Mouse (Mus musculus) intestine, postnatal 0 days (tissue): ENCODE measurements around the gene Nop56. TPM values are rescaled to one million over a fixed set of nuclear protein-coding genes. Genes with fewer than 3 reads are reported as not detected.
A peak's percentile ranks its signal among the peaks of the same experiment; 100 is the strongest.

ENCODE experiments used
- ATAC-seq: fragments of 200-750 bp; cut with Nextera tagmentation; 2 replicates; pipeline ENCODE4 v1.8.0; 2017; ENCODE audit warnings: mild to moderate bottlenecking, moderate TSS enrichment, moderate library complexity
- H3K27ac ChIP-seq: fragments of 300-500 bp; sonication (generic); 2 replicates; pipeline ENCODE4 v1.5.1; 2014; ENCODE audit warnings: mild to moderate bottlenecking, low read depth, low read length, moderate library complexity
- H3K27me3 ChIP-seq: fragments of 300-500 bp; sonication (generic); replicated peaks from 2 replicates; pipeline ENCODE4 v1.6.1; 2014; ENCODE audit warnings: low read length, mixed read lengths; ENCODE audit not compliant: control insufficient read depth, insufficient read depth
- H3K36me3 ChIP-seq: fragments of 300-500 bp; sonication (generic); 2 replicates; pipeline ENCODE4 v1.6.1; 2014; ENCODE audit warnings: mild to moderate bottlenecking, moderate library complexity; ENCODE audit not compliant: control insufficient read depth, insufficient read depth
- H3K4me1 ChIP-seq: fragments of 300-500 bp; sonication (generic); replicated peaks from 2 replicates; pipeline ENCODE4 v1.6.1; 2014; ENCODE audit warnings: antibody characterized with exemption, low read length, mixed read lengths; ENCODE audit not compliant: control insufficient read depth, insufficient read depth
- H3K4me2 ChIP-seq: fragments of 300-500 bp; sonication (generic); replicated peaks from 2 replicates; pipeline ENCODE4 v1.6.1; 2014; ENCODE audit warnings: low read depth, mild to moderate bottlenecking, moderate library complexity
- H3K4me3 ChIP-seq: fragments of 300-500 bp; sonication (generic); 2 replicates; pipeline ENCODE4 v1.5.1; 2014; ENCODE audit warnings: low read depth, low read length
- H3K9ac ChIP-seq: fragments of 300-500 bp; sonication (generic); 2 replicates; pipeline ENCODE4 v1.6.1; 2014; ENCODE audit warnings: mild to moderate bottlenecking, low read depth, low read length
- H3K9me3 ChIP-seq: fragments of 300-500 bp; sonication (generic); 2 replicates; pipeline ENCODE4 v1.6.1; 2016; ENCODE audit warnings: mixed run types; ENCODE audit not compliant: control insufficient read depth
- CTCF ChIP-seq: sonication (generic); IDR thresholded peaks from 2 replicates; pipeline ENCODE4 v1.5.1; 2016; ENCODE audit warnings: low read depth, mild to moderate bottlenecking, control low read depth, antibody characterized with exemption, moderate library complexity
- WGBS: fragments of 180-500 bp; shearing (Covaris S2); extraction: QIAGEN DNeasy Blood & Tissue Kit; methylation state at CpG from one replicate; pipeline ENCODE4 v1.1.7; 2014; 5-methylcytosine and 5-hydroxymethylcytosine counted together
- polyA plus RNA-seq: library from polyadenylated mRNA; unstranded; fragments of >200 nt; fragmentation: Nextera tagmentation; extraction: Ambion mirVana; gene quantifications from 2 replicates; pipeline ENCODE4 v1.2.1, GENCODE M21; 2015

Gene Nop56
- polyA plus RNA-seq, 1 experiment from 2014 or later: 66.5 TPM

DNA sequence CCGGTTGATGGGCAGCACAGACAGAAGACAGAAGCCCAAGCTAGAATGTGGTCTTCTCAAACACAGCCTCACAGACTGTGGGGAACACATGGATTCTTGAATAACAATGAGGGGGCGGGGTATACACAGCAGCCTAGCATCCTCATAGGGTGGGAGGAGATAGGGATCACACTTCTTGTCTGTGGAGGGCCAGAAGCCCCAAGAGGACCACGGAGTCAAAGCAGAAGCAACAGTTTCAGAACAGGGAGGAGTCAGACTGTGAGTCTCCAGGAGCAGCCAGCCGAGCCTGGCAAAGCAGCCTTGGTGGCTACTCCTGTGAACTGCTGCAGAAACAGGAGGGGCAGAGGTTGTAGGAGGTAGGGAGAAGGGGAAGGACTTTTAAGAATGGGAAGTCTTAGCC lies 19.3 kb downstream of the Nop56 start:
- Histone ChIP-seq H3K27ac (no peak overlapping the region), H3K4me3 (no peak overlapping the region), H3K4me1 (no peaks in the 10 kb centered on the region), H3K4me2 (no peak overlapping the region), H3K9me3 (no peaks in the 10 kb centered on the region), H3K9ac (no peak overlapping the region), H3K36me3 (no peaks in the 10 kb centered on the region), H3K27me3 (peaks cover 44% of the 10 kb centered on the region)
- no peak for ATAC-seq
- no peak for TF ChIP-seq CTCF
- WGBS: 18% methylated on average over 4 of the region's 4 CpGs

DNA sequence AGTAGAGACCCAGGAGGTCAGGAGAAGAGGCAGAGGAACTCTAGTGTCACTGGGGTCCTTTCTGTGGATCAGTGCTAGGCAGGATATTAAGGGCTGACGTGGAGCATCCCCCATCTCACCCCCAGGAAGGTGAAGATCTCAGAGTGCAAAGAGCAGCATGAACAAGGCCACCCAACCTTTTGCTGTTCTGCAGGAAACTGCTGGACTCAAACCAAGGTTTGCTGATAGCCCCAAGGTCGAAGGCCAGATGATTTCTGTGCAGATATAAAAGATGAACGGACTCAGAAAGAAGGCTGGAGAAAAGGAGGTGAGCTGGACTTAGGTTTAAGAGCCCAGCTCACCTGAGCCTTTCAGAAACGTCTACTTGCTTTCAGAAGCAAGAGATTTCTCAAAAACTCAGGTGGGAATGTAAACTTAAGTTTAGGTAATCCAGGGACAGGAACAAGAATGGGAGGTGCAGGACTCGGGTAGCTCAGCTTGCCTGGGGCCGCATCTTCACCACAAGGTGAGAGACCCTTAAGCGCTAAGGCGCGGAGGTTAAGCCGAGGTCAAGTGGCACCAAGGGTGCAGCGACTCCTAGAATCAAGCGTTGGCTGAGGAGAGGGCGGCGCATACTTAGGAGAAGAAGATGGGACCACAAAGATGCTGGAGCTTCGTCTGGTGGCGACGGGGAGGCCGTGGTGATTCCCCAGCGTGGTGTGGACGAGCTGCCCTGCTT lies 20.1 kb downstream of the Nop56 start:
- no peak overlapping the region for H3K27ac ChIP-seq
- H3K4me1 ChIP-seq: no peaks in the 10 kb centered on the region
- H3K4me3 ChIP-seq: peak overlapping the region; percentile 74
- no peak for ATAC-seq
- H3K4me2 ChIP-seq: peak overlapping the region; percentile 95
- 12% methylated on average over 19 of the region's 20 CpGs for WGBS
- H3K9me3 ChIP-seq: no peaks in the 10 kb centered on the region
- peaks cover 44% of the 10 kb centered on the region for H3K27me3 ChIP-seq
- no peaks in the 10 kb centered on the region for H3K36me3 ChIP-seq
- peak overlapping the region; percentile 57 for H3K9ac ChIP-seq
- no peak for TF ChIP-seq CTCF

DNA sequence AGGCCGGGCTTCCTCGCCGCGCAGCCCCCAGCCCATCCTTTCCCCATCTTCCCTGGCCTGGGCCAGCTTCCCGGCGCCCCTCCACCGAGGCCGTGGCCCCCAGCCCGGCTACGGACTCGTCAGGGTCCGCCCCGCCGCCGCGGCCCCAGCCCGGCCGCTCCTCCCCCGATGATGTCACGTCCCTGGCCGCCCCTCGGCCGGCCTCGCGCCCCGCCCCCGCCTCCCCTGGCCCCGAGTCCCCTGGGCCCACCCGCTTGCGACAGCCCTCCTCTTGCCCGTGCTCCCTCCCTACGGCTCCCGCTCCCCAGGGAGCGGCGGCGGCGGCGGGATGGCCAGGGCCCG lies 20.7 kb downstream of the Nop56 start, which contains the start of gene Ebf4:
Gene Ebf4, plus strand, starts transcription at position 234 of the 342 bp plus-strand sequence.
- TF ChIP-seq CTCF: no peak
- Histone ChIP-seq H3K4me3 (peak within 1 kb of the TSS; percentile 74), H3K27me3 (peaks cover 44% of the 10 kb centered on the region), H3K27ac (peak within 1 kb of the TSS; percentile 46), H3K36me3 (no peaks in the 10 kb centered on the region), H3K4me2 (peak within 1 kb of the TSS; percentile 95), H3K9me3 (no peaks in the 10 kb centered on the region), H3K4me1 (no peaks in the 10 kb centered on the region), H3K9ac (peak within 1 kb of the TSS; percentile 57)
- peak; percentile 31; the same call in 1 of the 2 replicates for ATAC-seq
- 1% methylated on average over 19 of the region's 39 CpGs for WGBS

- peaks cover 44% of the 10 kb centered on the region for H3K27me3 ChIP-seq
- TF ChIP-seq CTCF: 0 out of 2 replicates have a peak, but pooled peaks have one; percentile 8
- peak overlapping the region; percentile 57 for H3K9ac ChIP-seq
- H3K4me1 ChIP-seq: no peaks in the 10 kb centered on the region
- under 1% methylated on average over 45 of the region's 99 CpGs for WGBS
- no peaks in the 10 kb centered on the region for H3K36me3 ChIP-seq
- H3K27ac ChIP-seq: peak overlapping the region; percentile 46
- ATAC-seq: peak; percentile 23; the same call in 1 of the 2 replicates
- no peaks in the 10 kb centered on the region for H3K9me3 ChIP-seq
- peak overlapping the region; percentile 74 for H3K4me3 ChIP-seq
- H3K4me2 ChIP-seq: peak overlapping the region; percentile 95
Measured at GRCm38 (mm10) chr2:130295331-130296133, 21.3 kb downstream of the Nop56 start.

- 4% methylated on average over 20 of the region's 20 CpGs for WGBS
- Histone ChIP-seq H3K9me3 (no peaks in the 10 kb centered on the region), H3K4me2 (peak overlapping the region; percentile 95), H3K9ac (0 out of 2 replicates have a peak overlapping the region, but pooled peaks have one; percentile 57), H3K27me3 (peaks cover 44% of the 10 kb centered on the region), H3K4me3 (peak overlapping the region; percentile 74), H3K36me3 (no peaks in the 10 kb centered on the region), H3K27ac (no peak overlapping the region; the same call in 1 of the 2 replicates), H3K4me1 (no peaks in the 10 kb centered on the region)
- TF ChIP-seq CTCF: no peak
- ATAC-seq: no peak
Measured at GRCm38 (mm10) chr2:130296134-130296745, 22.0 kb downstream of the Nop56 start.

DNA sequence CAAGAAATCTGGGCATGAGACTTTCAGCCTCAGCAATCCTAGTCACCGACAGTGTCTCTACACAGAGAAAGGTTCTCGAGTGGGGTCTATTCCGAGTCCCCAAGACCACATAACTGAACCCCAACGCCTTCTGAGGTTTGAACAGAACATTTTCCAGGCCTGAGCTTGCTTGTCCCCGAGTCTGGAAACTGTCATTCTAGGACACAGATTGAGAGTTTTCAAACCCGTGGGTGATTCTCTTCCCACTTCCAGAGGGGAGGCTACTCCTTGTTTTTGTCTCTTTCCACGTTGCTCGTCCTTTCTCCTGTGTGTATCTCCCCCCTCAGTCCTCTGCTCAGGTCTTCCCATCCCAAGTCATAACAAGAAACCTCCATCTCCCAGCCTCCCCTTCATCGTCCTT lies 23.4 kb downstream of the Nop56 start:
- H3K9me3 ChIP-seq: no peaks in the 10 kb centered on the region
- H3K4me1 ChIP-seq: no peaks in the 10 kb centered on the region
- 79% methylated on average over 9 of the region's 9 CpGs for WGBS
- peaks cover 42% of the 10 kb centered on the region for H3K27me3 ChIP-seq
- ATAC-seq: no peak
- TF ChIP-seq CTCF: no peak
- no peak overlapping the region for H3K9ac ChIP-seq
- H3K4me2 ChIP-seq: no peak overlapping the region
- H3K4me3 ChIP-seq: no peak overlapping the region
- no peaks in the 10 kb centered on the region; the same call in 1 of the 2 replicates for H3K36me3 ChIP-seq
- no peak overlapping the region for H3K27ac ChIP-seq
